Mouse (Mus musculus) embryonic facial prominence, embryonic 11.5 days (tissue): ENCODE measurements around the gene Relb. TPM values are rescaled to one million over a fixed set of nuclear protein-coding genes. Genes with fewer than 3 reads are reported as not detected.

Source experiments
- ATAC-seq: fragments of 200-750 bp; cut with Nextera tagmentation; replicated peaks from 2 replicates; pipeline ENCODE4 v1.8.0; 2017; ENCODE audit warnings: low read depth; ENCODE audit not compliant: insufficient number of reproducible peaks, low FRiP score, low TSS enrichment
- DNase-seq: peaks from one replicate; pipeline ENCODE4 v3.0.0-alpha.2; 2015; ENCODE audit warnings: low spot score
- H3K27ac ChIP-seq: fragments of 300-500 bp; sonication (generic); replicated peaks from 2 replicates; pipeline ENCODE4 v1.5.1; 2014; ENCODE audit warnings: mild to moderate bottlenecking, low read depth, low read length, control low read depth
- H3K27me3 ChIP-seq: fragments of 300-500 bp; sonication (generic); 2 replicates; pipeline ENCODE4 v1.6.1; 2014; ENCODE audit warnings: mild to moderate bottlenecking, low read length, moderate library complexity, mixed read lengths; ENCODE audit not compliant: control insufficient read depth, insufficient read depth
- H3K36me3 ChIP-seq: fragments of 300-500 bp; sonication (generic); replicated peaks from 2 replicates; pipeline ENCODE4 v1.6.1; 2014; ENCODE audit warnings: low read depth, mild to moderate bottlenecking, low read length, moderate library complexity, mixed read lengths; ENCODE audit not compliant: control insufficient read depth, insufficient read depth
- H3K4me1 ChIP-seq: fragments of 300-500 bp; sonication (generic); 2 replicates; pipeline ENCODE4 v1.6.1; 2014; ENCODE audit warnings: low read length, mixed read lengths; ENCODE audit not compliant: control insufficient read depth, insufficient read depth
- H3K4me2 ChIP-seq: fragments of 300-500 bp; sonication (generic); 2 replicates; pipeline ENCODE4 v1.6.1; 2014; ENCODE audit warnings: low read depth, mild to moderate bottlenecking, control low read depth, low read length, moderate library complexity
- H3K4me3 ChIP-seq: fragments of 300-500 bp; sonication (generic); 2 replicates; pipeline ENCODE4 v1.5.1; 2014; ENCODE audit warnings: low read depth, low read length, control low read depth
- H3K9ac ChIP-seq: fragments of 300-500 bp; sonication (generic); replicated peaks from 2 replicates; pipeline ENCODE4 v1.6.1; 2014; ENCODE audit warnings: mild to moderate bottlenecking, control low read depth, low read length
- H3K9me3 ChIP-seq: fragments of 300-500 bp; sonication (generic); replicated peaks from 2 replicates; pipeline ENCODE4 v1.6.1; 2016; ENCODE audit warnings: mild to moderate bottlenecking, low read length, inconsistent platforms, mixed read lengths; ENCODE audit not compliant: control insufficient read depth
- WGBS: fragments of 180-500 bp; shearing (Covaris S2); extraction: QIAGEN DNeasy Blood & Tissue Kit; methylation state at CpG from one replicate; pipeline ENCODE4 v1.1.7; 2014; 5-methylcytosine and 5-hydroxymethylcytosine counted together
- polyA plus RNA-seq: library from polyadenylated mRNA; unstranded; fragments of >200 nt; fragmentation: Nextera tagmentation; extraction: Ambion mirVana; gene quantifications from 2 replicates; pipeline ENCODE4 v1.2.1, GENCODE M21; 2014

Gene Relb
- polyA plus RNA-seq, 1 experiment from 2014 or later, result 4.3 TPM

DNA sequence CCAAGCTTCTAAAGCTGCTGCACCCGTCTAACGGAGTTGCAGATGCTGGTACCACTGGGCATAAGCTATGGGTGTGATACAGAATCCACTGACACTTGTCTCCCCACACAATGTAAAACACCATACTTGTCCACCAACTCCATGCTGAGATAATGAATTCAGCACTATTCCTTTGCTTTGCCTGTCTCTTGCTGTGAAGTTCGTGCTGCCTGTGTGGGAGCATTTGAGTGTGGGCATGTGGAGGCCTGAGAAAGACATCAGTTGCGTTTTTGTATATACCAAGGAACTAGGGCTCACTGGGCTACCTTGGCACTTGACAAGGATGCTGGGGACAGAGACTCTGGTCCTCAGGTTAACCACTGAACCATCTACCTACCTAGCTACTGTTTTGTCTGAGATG is 12.0 kb upstream of the Relb start:
- peaks cover 29% of the 10 kb centered on the region for H3K36me3 ChIP-seq
- 97% methylated on average over 4 of the region's 4 CpGs for WGBS
- H3K27ac ChIP-seq, result no peak overlapping the region

GRCm38 (mm10) chr7:19635074-19635827 is 6.0 kb upstream of the Relb start:
- H3K4me1 ChIP-seq, result no peaks in the 10 kb centered on the region
- ATAC-seq (no peak), DNase-seq (no peak)
- H3K27ac ChIP-seq, result no peak overlapping the region
- no peak overlapping the region for H3K4me2 ChIP-seq
- H3K36me3 ChIP-seq, result peaks cover 14% of the 10 kb centered on the region
- no peak overlapping the region for H3K9ac ChIP-seq
- H3K4me3 ChIP-seq, result no peak overlapping the region
- H3K27me3 ChIP-seq, result no peaks in the 10 kb centered on the region
- H3K9me3 ChIP-seq, result no peaks in the 10 kb centered on the region
- 93% methylated on average over 11 of the region's 11 CpGs for WGBS

More for the DNA sequence above, 12.0 kb upstream of the Relb start:
- Histone ChIP-seq H3K4me3 (no peak overlapping the region), H3K27me3 (no peaks in the 10 kb centered on the region), H3K4me1 (no peaks in the 10 kb centered on the region), H3K9ac (no peak overlapping the region), H3K9me3 (no peaks in the 10 kb centered on the region), H3K4me2 (no peak overlapping the region)
- ATAC-seq (no peak), DNase-seq (no peak)

GRCm38 (mm10) chr7:19634591-19634990 is 5.4 kb upstream of the Relb start:
- Histone ChIP-seq H3K4me2 (no peak overlapping the region), H3K4me1 (no peaks in the 10 kb centered on the region), H3K9me3 (no peaks in the 10 kb centered on the region), H3K27ac (no peak overlapping the region), H3K9ac (no peak overlapping the region), H3K36me3 (peaks cover 14% of the 10 kb centered on the region), H3K4me3 (no peak overlapping the region), H3K27me3 (no peaks in the 10 kb centered on the region)
- ATAC-seq, result no peak
- DNase-seq, result no peak
- WGBS, result 88% methylated on average over 2 of the region's 2 CpGs

DNA sequence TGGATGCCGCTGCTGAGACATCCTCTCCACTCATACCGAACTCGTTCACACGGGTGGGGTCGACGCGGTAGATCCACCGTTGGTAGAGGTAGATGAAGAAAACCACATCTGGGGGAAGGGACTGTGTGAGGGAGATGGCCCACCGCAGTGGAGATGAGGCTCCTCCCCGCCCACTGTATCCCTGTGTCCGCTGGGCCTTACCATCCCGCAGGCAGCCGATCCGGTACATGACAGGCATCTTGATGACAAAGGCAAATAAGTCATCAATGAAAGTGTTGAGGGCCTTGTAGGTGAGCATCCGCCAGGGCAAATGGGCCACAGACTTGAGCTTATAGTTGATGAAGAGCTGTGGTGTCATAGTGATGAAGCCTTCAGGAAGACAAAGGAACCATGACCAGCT is 4.6 kb upstream of the Relb start:
- no peak overlapping the region for H3K9ac ChIP-seq
- DNase-seq, result no peak
- H3K9me3 ChIP-seq, result no peaks in the 10 kb centered on the region
- no peak overlapping the region for H3K4me2 ChIP-seq
- H3K27me3 ChIP-seq, result no peaks in the 10 kb centered on the region
- no peak overlapping the region for H3K27ac ChIP-seq
- H3K4me3 ChIP-seq, result no peak overlapping the region
- no peaks in the 10 kb centered on the region for H3K4me1 ChIP-seq
- H3K36me3 ChIP-seq, result peaks cover 14% of the 10 kb centered on the region
- no peak for ATAC-seq
- 94% methylated on average over 15 of the region's 15 CpGs for WGBS

GRCm38 (mm10) chr7:19633197-19633596 is 4.0 kb upstream of the Relb start:
- H3K36me3 ChIP-seq, result peaks cover 13% of the 10 kb centered on the region
- H3K4me3 ChIP-seq, result no peak overlapping the region
- ATAC-seq, result no peak
- no peak overlapping the region for H3K27ac ChIP-seq
- no peak overlapping the region for H3K9ac ChIP-seq
- no peaks in the 10 kb centered on the region for H3K4me1 ChIP-seq
- no peak overlapping the region for H3K4me2 ChIP-seq
- no peak for DNase-seq
- 93% methylated on average over 16 of the region's 17 CpGs for WGBS
- no peaks in the 10 kb centered on the region for H3K9me3 ChIP-seq
- H3K27me3 ChIP-seq, result no peaks in the 10 kb centered on the region

DNA sequence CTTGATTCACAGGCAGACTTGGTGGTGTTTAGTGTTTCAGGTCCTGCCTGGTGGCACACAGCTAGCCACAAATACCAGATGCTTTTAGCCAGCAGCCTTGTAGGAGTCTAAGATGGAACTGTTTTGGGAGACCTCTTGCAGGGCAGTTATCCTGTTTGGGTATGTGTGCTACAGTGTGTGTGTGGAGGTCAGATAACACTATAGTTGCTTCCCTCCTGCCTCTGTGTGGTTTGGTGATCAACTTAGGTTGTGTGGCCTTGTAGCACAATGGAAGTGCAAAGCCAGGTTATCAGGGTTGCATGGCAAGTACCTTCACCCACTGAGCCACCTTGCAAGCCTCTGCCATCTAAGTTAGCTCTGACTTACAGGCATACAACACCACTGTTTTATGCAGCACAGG is 3.5 kb upstream of the Relb start:
- Histone ChIP-seq H3K9ac (no peak overlapping the region), H3K4me1 (no peaks in the 10 kb centered on the region), H3K27ac (no peak overlapping the region), H3K36me3 (peaks cover 8% of the 10 kb centered on the region), H3K4me2 (no peak overlapping the region), H3K27me3 (no peaks in the 10 kb centered on the region), H3K9me3 (no peaks in the 10 kb centered on the region), H3K4me3 (no peak overlapping the region)
- DNase-seq (no peak), ATAC-seq (no peak)

DNA sequence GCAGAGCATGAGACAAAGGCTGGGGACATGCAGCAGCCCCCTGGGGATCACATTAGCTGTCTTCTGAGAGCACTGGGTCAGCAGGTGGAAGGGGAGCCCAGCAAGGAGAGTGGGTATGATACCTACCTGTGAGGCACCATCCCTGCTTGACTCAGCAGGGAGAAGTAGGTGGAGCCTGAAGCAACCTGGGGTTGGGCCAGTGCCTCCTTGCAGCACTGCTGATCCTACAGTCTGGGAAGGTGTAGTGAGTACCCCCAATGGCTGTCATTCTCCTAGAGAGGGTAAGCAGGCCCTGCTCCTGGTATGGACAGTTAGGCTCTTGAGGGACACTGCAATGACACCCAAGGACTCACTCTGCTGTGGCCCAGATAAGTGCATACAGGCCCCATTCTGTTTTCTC is 3.0 kb upstream of the Relb start:
- no peak for ATAC-seq
- no peaks in the 10 kb centered on the region for H3K9me3 ChIP-seq
- H3K36me3 ChIP-seq, result peaks cover 4% of the 10 kb centered on the region

GRCm38 (mm10) chr7:19628536-19629360 is 490 bp downstream of the Relb start:
- peak overlapping the region; percentile 50 for H3K9ac ChIP-seq
- no peaks in the 10 kb centered on the region for H3K36me3 ChIP-seq
- no peaks in the 10 kb centered on the region for H3K4me1 ChIP-seq
- H3K27ac ChIP-seq, result peak overlapping the region; percentile 62; the same call in 1 of the 2 replicates
- DNase-seq (peak; percentile 90), ATAC-seq (peak; percentile 89)
- no peaks in the 10 kb centered on the region for H3K27me3 ChIP-seq
- peak overlapping the region; percentile 72 for H3K4me3 ChIP-seq
- 1% methylated on average over 48 of the region's 57 CpGs for WGBS
- H3K4me2 ChIP-seq, result peak overlapping the region; percentile 94
- no peaks in the 10 kb centered on the region for H3K9me3 ChIP-seq

More for the DNA sequence above, 3.0 kb upstream of the Relb start:
- DNase-seq, result no peak
- Histone ChIP-seq H3K27me3 (no peaks in the 10 kb centered on the region), H3K9ac (no peak overlapping the region), H3K4me2 (no peak overlapping the region), H3K4me1 (no peaks in the 10 kb centered on the region), H3K4me3 (no peak overlapping the region), H3K27ac (no peak overlapping the region)
